8 mouse cellular contexts compared by ENCODE assay signal in genomic region chr17:56034726-56035100, GRCm38 (mm10). TPM values are rescaled to one million over a fixed set of nuclear protein-coding genes. Genes with fewer than 3 reads are reported as not detected.
DNase-seq lines count a peak whose midpoint lies in the region; ATAC-seq and TF ChIP-seq lines count a peak whose summit lies in the region.

No protein-coding gene starts in this region.

- H3K9ac ChIP-seq in kidney, postnatal 0 days (ENCODE audit: low read depth, low read length): peak overlapping the region; percentile 97; the same call in 1 of the 2 replicates
- peak overlapping the region; percentile 85; the same call in 1 of the 2 replicates for H3K9ac ChIP-seq in heart, postnatal 0 days (replicated peaks; ENCODE audit: low read depth, low read length)
- peak overlapping the region; percentile 90; the same call in 1 of the 2 replicates for H3K9ac ChIP-seq in midbrain, embryonic 13.5 days (replicated peaks)

- H3K27ac ChIP-seq in kidney, postnatal 0 days: no peak overlapping the region
- no peak overlapping the region for H3K27ac ChIP-seq in embryonic facial prominence, embryonic 10.5 days (replicated peaks)
- 0 out of 2 replicates have a peak overlapping the region, but pooled peaks have one; percentile 6 for H3K27ac ChIP-seq in heart, postnatal 0 days (ENCODE audit: low read depth)
- no peak overlapping the region for H3K27ac ChIP-seq in midbrain, embryonic 13.5 days

- peak overlapping the region; percentile 64 for H3K4me2 ChIP-seq in kidney, postnatal 0 days (ENCODE audit: low read length)
- peak overlapping the region; percentile 75 for H3K4me2 ChIP-seq in heart, postnatal 0 days (ENCODE audit: low read depth, low read length)
- H3K4me2 ChIP-seq in midbrain, embryonic 13.5 days (replicated peaks): peak overlapping the region; percentile 68

- H3K27me3 ChIP-seq in kidney, postnatal 0 days (ENCODE audit: insufficient read depth, low read length): no peaks in the 10 kb centered on the region
- no peaks in the 10 kb centered on the region for H3K27me3 ChIP-seq in embryonic facial prominence, embryonic 10.5 days (replicated peaks; ENCODE audit: low read depth, poor library complexity, severe bottlenecking)
- H3K27me3 ChIP-seq in heart, postnatal 0 days (ENCODE audit: control insufficient read depth, insufficient read depth, low read length): no peaks in the 10 kb centered on the region
- no peaks in the 10 kb centered on the region for H3K27me3 ChIP-seq in midbrain, embryonic 13.5 days

- DNase-seq in kidney, postnatal 0 days (ENCODE audit: low spot score): no peak
- no peak for DNase-seq in kidney, adult 11 months
- no peak for DNase-seq in embryonic facial prominence, embryonic 10.5 days (ENCODE audit: low spot score)
- no peak for DNase-seq in heart, postnatal 0 days (ENCODE audit: low spot score)
- DNase-seq in layer of hippocampus, adult 9-10 months (ENCODE audit: low spot score): no peak
- DNase-seq in kidney, postnatal 10 days: no peak
- no peak for DNase-seq in thymus, postnatal 36 days

- H3K36me3 ChIP-seq in kidney, postnatal 0 days (ENCODE audit: insufficient read depth, low read length): peaks cover 10% of the 10 kb centered on the region; the same call in 1 of the 2 replicates
- peaks cover 53% of the 10 kb centered on the region for H3K36me3 ChIP-seq in embryonic facial prominence, embryonic 10.5 days (replicated peaks)
- peaks cover 22% of the 10 kb centered on the region for H3K36me3 ChIP-seq in heart, postnatal 0 days (replicated peaks; ENCODE audit: control insufficient read depth, insufficient read depth, low read length)
- H3K36me3 ChIP-seq in midbrain, embryonic 13.5 days: peaks cover 39% of the 10 kb centered on the region

- H3K4me3 ChIP-seq in kidney, postnatal 0 days (replicated peaks; ENCODE audit: low read depth, low read length): no peak overlapping the region
- H3K4me3 ChIP-seq in embryonic facial prominence, embryonic 10.5 days: peak overlapping the region; percentile 81; the same call in 1 of the 2 replicates
- no peak overlapping the region for H3K4me3 ChIP-seq in heart, postnatal 0 days (ENCODE audit: low read depth, low read length)
- H3K4me3 ChIP-seq in midbrain, embryonic 13.5 days (replicated peaks): no peak overlapping the region; the same call in 1 of the 2 replicates

- TF ChIP-seq EP300 in heart, postnatal 0 days (IDR thresholded peaks at IDR 0.05; ENCODE audit: low read depth): no peak

- no peak for TF ChIP-seq CTCF in kidney, postnatal 0 days (IDR thresholded peaks at IDR 0.05; ENCODE audit: low read depth)
- TF ChIP-seq CTCF in heart, postnatal 0 days (IDR thresholded peaks at IDR 0.05; ENCODE audit: low read depth): no peak

- peaks cover 19% of the 10 kb centered on the region for H3K4me1 ChIP-seq in kidney, postnatal 0 days (replicated peaks; ENCODE audit: insufficient read depth, low read length)
- peaks cover 33% of the 10 kb centered on the region for H3K4me1 ChIP-seq in embryonic facial prominence, embryonic 10.5 days
- H3K4me1 ChIP-seq in heart, postnatal 0 days (ENCODE audit: control insufficient read depth, insufficient read depth): peaks cover 24% of the 10 kb centered on the region; the same call in 1 of the 2 replicates
- peaks cover 49% of the 10 kb centered on the region for H3K4me1 ChIP-seq in midbrain, embryonic 13.5 days (replicated peaks)

- ATAC-seq in kidney, postnatal 0 days (replicated peaks; ENCODE audit: low FRiP score, low read depth): no peak
- ATAC-seq in heart, postnatal 0 days (ENCODE audit: insufficient read depth, low read depth): no peak
- no peak for ATAC-seq in midbrain, embryonic 13.5 days

- WGBS in kidney, postnatal 0 days: 74% methylated on average over 6 of the region's 6 CpGs
- 91% methylated on average over 6 of the region's 6 CpGs for WGBS in embryonic facial prominence, embryonic 10.5 days
- 82% methylated on average over 6 of the region's 6 CpGs for WGBS in heart, postnatal 0 days
- WGBS in midbrain, embryonic 13.5 days: 95% methylated on average over 6 of the region's 6 CpGs

- no peaks in the 10 kb centered on the region for H3K9me3 ChIP-seq in kidney, postnatal 0 days (replicated peaks; ENCODE audit: low read length)
- H3K9me3 ChIP-seq in embryonic facial prominence, embryonic 10.5 days: no peaks in the 10 kb centered on the region
- no peaks in the 10 kb centered on the region for H3K9me3 ChIP-seq in heart, postnatal 0 days (replicated peaks; ENCODE audit: control insufficient read depth, low read length)
- H3K9me3 ChIP-seq in midbrain, embryonic 13.5 days: no peaks in the 10 kb centered on the region

RNA-seq across cellular contexts. Expression of gene Sh3gl1, which starts 1.7 kb away (rescaled TPM):
- polyA plus RNA-seq in kidney, postnatal 0 days (2015; fragmentation: Nextera tagmentation; extraction: Ambion mirVana): 115 and 129 TPM in 2 replicates
- 170 and 173 TPM in 2 replicates for polyA plus RNA-seq in embryonic facial prominence, embryonic 10.5 days (2016; fragmentation: Nextera tagmentation; extraction: Ambion mirVana)
- 45.8 and 61.1 TPM in 2 replicates for total RNA-seq in heart, postnatal 0 days (2014; rRNA removed; ENCODE audit: low replicate concordance)
- polyA plus RNA-seq in heart, postnatal 0 days (2015; fragmentation: Nextera tagmentation; extraction: Ambion mirVana): 43.5 and 49.5 TPM in 2 replicates
- polyA plus RNA-seq in midbrain, embryonic 13.5 days (2015; fragmentation: Nextera tagmentation; extraction: Ambion mirVana): 113 and 123 TPM in 2 replicates

RNA-seq across cellular contexts. Expression of gene Chaf1a, which starts 5.5 kb away (rescaled TPM):
- polyA plus RNA-seq in kidney, postnatal 0 days (2015; fragmentation: Nextera tagmentation; extraction: Ambion mirVana): 11.1 and 11.2 TPM in 2 replicates
- 50.7 and 52.3 TPM in 2 replicates for polyA plus RNA-seq in embryonic facial prominence, embryonic 10.5 days (2016; fragmentation: Nextera tagmentation; extraction: Ambion mirVana)
- total RNA-seq in heart, postnatal 0 days (2014; rRNA removed; ENCODE audit: low replicate concordance): 2.8 and 8.3 TPM in 2 replicates
- 2.9 and 3.0 TPM in 2 replicates for polyA plus RNA-seq in heart, postnatal 0 days (2015; fragmentation: Nextera tagmentation; extraction: Ambion mirVana)
- polyA plus RNA-seq in midbrain, embryonic 13.5 days (2015; fragmentation: Nextera tagmentation; extraction: Ambion mirVana): 10.1 and 11.0 TPM in 2 replicates

RNA-seq across cellular contexts. Expression of gene Mpnd, which starts 29.2 kb away (rescaled TPM):
- polyA plus RNA-seq in kidney, postnatal 0 days (2015; fragmentation: Nextera tagmentation; extraction: Ambion mirVana): 75.6 and 83.9 TPM in 2 replicates
- polyA plus RNA-seq in embryonic facial prominence, embryonic 10.5 days (2016; fragmentation: Nextera tagmentation; extraction: Ambion mirVana): 126 and 135 TPM in 2 replicates
- total RNA-seq in heart, postnatal 0 days (2014; rRNA removed; ENCODE audit: low replicate concordance): 100 and 114 TPM in 2 replicates
- 42.5 and 42.9 TPM in 2 replicates for polyA plus RNA-seq in heart, postnatal 0 days (2015; fragmentation: Nextera tagmentation; extraction: Ambion mirVana)
- 159 and 182 TPM in 2 replicates for polyA plus RNA-seq in midbrain, embryonic 13.5 days (2015; fragmentation: Nextera tagmentation; extraction: Ambion mirVana)

RNA-seq across cellular contexts. Expression of gene Stap2, which starts 29.3 kb away (rescaled TPM):
- 21.8 and 22.0 TPM in 2 replicates for polyA plus RNA-seq in kidney, postnatal 0 days (2015; fragmentation: Nextera tagmentation; extraction: Ambion mirVana)
- 8.2 and 8.8 TPM in 2 replicates for polyA plus RNA-seq in embryonic facial prominence, embryonic 10.5 days (2016; fragmentation: Nextera tagmentation; extraction: Ambion mirVana)
- 14.3 and 23.7 TPM in 2 replicates for total RNA-seq in heart, postnatal 0 days (2014; rRNA removed; ENCODE audit: low replicate concordance)
- polyA plus RNA-seq in heart, postnatal 0 days (2015; fragmentation: Nextera tagmentation; extraction: Ambion mirVana): 16.0 and 17.2 TPM in 2 replicates
- polyA plus RNA-seq in midbrain, embryonic 13.5 days (2015; fragmentation: Nextera tagmentation; extraction: Ambion mirVana): 4.6 and 5.0 TPM in 2 replicates

RNA-seq across cellular contexts. Expression of gene Ubxn6, which starts 40.1 kb away (rescaled TPM):
- polyA plus RNA-seq in kidney, postnatal 0 days (2015; fragmentation: Nextera tagmentation; extraction: Ambion mirVana): 54.4 and 56.0 TPM in 2 replicates
- polyA plus RNA-seq in embryonic facial prominence, embryonic 10.5 days (2016; fragmentation: Nextera tagmentation; extraction: Ambion mirVana): 35.0 and 36.8 TPM in 2 replicates
- 67.5 and 68.1 TPM in 2 replicates for total RNA-seq in heart, postnatal 0 days (2014; rRNA removed; ENCODE audit: low replicate concordance)
- 56.2 and 58.2 TPM in 2 replicates for polyA plus RNA-seq in heart, postnatal 0 days (2015; fragmentation: Nextera tagmentation; extraction: Ambion mirVana)
- polyA plus RNA-seq in midbrain, embryonic 13.5 days (2015; fragmentation: Nextera tagmentation; extraction: Ambion mirVana): 73.7 and 78.6 TPM in 2 replicates
